Mouse (Mus musculus) ES-Bruce4 (cell line): ENCODE results near the gene Ptrh1.

Source experiments
- CTCF ChIP-seq: IDR thresholded peaks from one replicate; pipeline ENCODE4 v1.8.1; 2011; ENCODE audit warnings: low read depth, low read length
- EP300 ChIP-seq: IDR thresholded peaks from 2 replicates; pipeline ENCODE4 v1.6.1; 2011; ENCODE audit warnings: low read depth, low read length; ENCODE audit not compliant: insufficient read depth
- POLR2A ChIP-seq: IDR thresholded peaks from one replicate; pipeline ENCODE4 v1.8.1; 2011; ENCODE audit warnings: low read length; ENCODE audit not compliant: insufficient read depth

DNA sequence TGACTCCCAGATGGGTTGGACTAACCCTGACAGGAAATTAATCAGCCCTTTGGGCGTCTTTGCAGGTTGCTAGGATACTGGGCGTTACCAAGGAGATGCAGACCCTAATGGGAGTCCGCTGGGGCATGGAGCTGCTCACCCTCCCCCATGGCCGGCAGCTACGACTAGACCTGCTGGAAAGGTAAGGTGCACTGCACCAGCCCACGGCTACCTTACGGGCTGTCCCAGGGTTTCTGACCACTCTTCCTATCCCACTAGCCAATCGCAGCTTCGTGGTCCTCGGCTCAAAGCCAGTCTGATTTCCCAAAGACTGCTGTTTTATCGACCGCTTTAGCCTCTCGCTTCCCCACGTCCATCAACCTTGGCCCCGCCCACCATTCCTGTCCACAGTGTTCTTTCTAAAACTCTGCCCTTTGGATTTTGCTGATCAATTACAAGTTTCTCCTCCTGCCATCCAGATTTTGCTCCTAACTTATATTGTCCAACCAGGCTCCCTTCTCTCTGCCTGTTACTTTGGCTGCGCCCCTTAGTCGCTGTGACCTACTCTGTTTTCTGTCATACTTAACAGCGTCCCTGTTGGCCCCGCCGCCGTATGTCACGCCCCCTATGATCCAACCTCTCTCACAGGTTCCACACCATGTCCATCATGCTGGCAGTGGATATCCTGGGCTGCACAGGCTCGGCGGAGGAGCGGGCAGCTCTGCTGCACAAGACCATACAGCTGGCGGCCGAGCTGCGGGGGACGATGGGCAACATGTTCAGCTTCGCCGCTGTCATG lies 24.5 kb upstream of the Ptrh1 start:
- TF ChIP-seq CTCF: no peak
- TF ChIP-seq POLR2A: no peak
- TF ChIP-seq EP300: no peak
